Mouse (Mus musculus) hindbrain, embryonic 10.5 days (tissue): ENCODE data around the gene Paqr5. TPM values are rescaled to one million over a fixed set of nuclear protein-coding genes. Genes with fewer than 3 reads are reported as not detected.

ENCODE experiments used
- DNase-seq: peaks from one replicate; pipeline ENCODE4 v3.0.0-alpha.2; 2017; ENCODE audit warnings: low spot score
- H3K27ac ChIP-seq: fragments of 300-500 bp; sonication (generic); 2 replicates; pipeline ENCODE4 v1.5.1; 2016; ENCODE audit warnings: mild to moderate bottlenecking, moderate library complexity
- H3K27me3 ChIP-seq: fragments of 300-500 bp; sonication (generic); 2 replicates; pipeline ENCODE4 v1.6.1; 2016; ENCODE audit warnings: mild to moderate bottlenecking; ENCODE audit not compliant: poor library complexity, insufficient read depth, severe bottlenecking
- H3K36me3 ChIP-seq: fragments of 300-500 bp; sonication (generic); 2 replicates; pipeline ENCODE4 v1.6.1; 2016; ENCODE audit warnings: mild to moderate bottlenecking, moderate library complexity
- H3K4me1 ChIP-seq: fragments of 300-500 bp; sonication (generic); replicated peaks from 2 replicates; pipeline ENCODE4 v1.6.1; 2016; ENCODE audit warnings: mild to moderate bottlenecking
- H3K4me3 ChIP-seq: fragments of 300-500 bp; sonication (generic); 2 replicates; pipeline ENCODE4 v1.5.1; 2016; ENCODE audit warnings: mild to moderate bottlenecking, moderate library complexity
- H3K9me3 ChIP-seq: fragments of 300-500 bp; sonication (generic); 2 replicates; pipeline ENCODE4 v1.6.1; 2016; ENCODE audit warnings: mild to moderate bottlenecking, moderate library complexity
- WGBS: fragments of 180-500 bp; shearing (Covaris S2); methylation state at CpG from one replicate; pipeline ENCODE4 v1.1.7; 2016; 5-methylcytosine and 5-hydroxymethylcytosine counted together
- polyA plus RNA-seq: library from polyadenylated mRNA; unstranded; fragments of >200 nt; fragmentation: Nextera tagmentation; extraction: Ambion mirVana; gene quantifications from 2 replicates; pipeline ENCODE4 v1.2.1, GENCODE M21; 2016

Paqr5 gene
- polyA plus RNA-seq, 1 experiment from 2014 or later: 0.58 TPM

DNA sequence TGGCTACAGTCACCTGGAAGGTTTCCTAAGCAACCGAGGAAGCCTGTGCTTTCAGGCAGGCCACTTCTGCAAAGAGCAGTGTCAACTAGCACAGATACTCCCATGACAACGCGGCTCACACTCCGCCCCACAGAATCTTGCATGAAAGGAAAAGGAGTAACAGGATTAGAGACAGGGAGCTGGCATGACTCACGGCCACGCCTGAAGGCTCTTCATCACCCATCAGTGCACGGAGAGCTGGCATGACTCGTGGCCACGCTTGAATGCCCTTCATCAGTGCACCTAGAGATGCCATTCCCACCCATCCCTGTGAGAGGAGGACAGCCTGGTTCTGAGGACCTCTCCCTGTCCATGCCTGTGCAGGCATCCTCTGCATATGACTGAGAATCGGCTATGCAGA, 59.3 kb downstream of the Paqr5 start:
- Histone ChIP-seq H3K36me3 (no peaks in the 10 kb centered on the region), H3K27ac (no peak overlapping the region), H3K27me3 (peaks cover 9% of the 10 kb centered on the region; the same call in 1 of the 2 replicates), H3K4me3 (no peak overlapping the region), H3K9me3 (no peaks in the 10 kb centered on the region), H3K4me1 (peaks cover 23% of the 10 kb centered on the region)
- WGBS: 78% methylated on average over 10 of the region's 10 CpGs
- no peak for DNase-seq

- 92% methylated on average over 7 of the region's 7 CpGs for WGBS
- H3K9me3 ChIP-seq: no peaks in the 10 kb centered on the region
- H3K27ac ChIP-seq: no peak overlapping the region
- peaks cover 13% of the 10 kb centered on the region for H3K4me1 ChIP-seq
- H3K36me3 ChIP-seq: no peaks in the 10 kb centered on the region
- H3K27me3 ChIP-seq: peaks cover 7% of the 10 kb centered on the region; the same call in 1 of the 2 replicates
- no peak for DNase-seq
- H3K4me3 ChIP-seq: no peak overlapping the region
These were observed 60.7 kb downstream of the Paqr5 start for GRCm38 (mm10) chr9:61965987-61966386.

- Histone ChIP-seq H3K27ac (peak overlapping the region; percentile 36; the same call in 1 of the 2 replicates), H3K4me1 (peaks cover 17% of the 10 kb centered on the region), H3K9me3 (no peaks in the 10 kb centered on the region), H3K27me3 (0 out of 2 replicates have a peak, but pooled peaks cover 1% of the 10 kb centered on the region), H3K4me3 (no peak overlapping the region), H3K36me3 (no peaks in the 10 kb centered on the region)
- DNase-seq: peak; percentile 66
- WGBS: 46% methylated on average over 4 of the region's 4 CpGs
These were observed 61.2 kb downstream of the Paqr5 start for GRCm38 (mm10) chr9:61965411-61965930.

GRCm38 (mm10) chr9:61963356-61963755, 63.3 kb downstream of the Paqr5 start:
- WGBS: 80% methylated on average over 6 of the region's 6 CpGs
- peaks cover 27% of the 10 kb centered on the region for H3K4me1 ChIP-seq
- H3K27me3 ChIP-seq: no peaks in the 10 kb centered on the region
- no peaks in the 10 kb centered on the region for H3K9me3 ChIP-seq
- no peaks in the 10 kb centered on the region for H3K36me3 ChIP-seq
- no peak overlapping the region for H3K27ac ChIP-seq
- DNase-seq: no peak
- no peak overlapping the region for H3K4me3 ChIP-seq

GRCm38 (mm10) chr9:61961181-61961580, 65.5 kb downstream of the Paqr5 start:
- Histone ChIP-seq H3K4me1 (peaks cover 27% of the 10 kb centered on the region), H3K27me3 (no peaks in the 10 kb centered on the region), H3K36me3 (no peaks in the 10 kb centered on the region), H3K27ac (0 out of 2 replicates have a peak overlapping the region, but pooled peaks have one; percentile 45), H3K4me3 (no peak overlapping the region), H3K9me3 (no peaks in the 10 kb centered on the region)
- WGBS: 89% methylated on average over 4 of the region's 4 CpGs
- no peak for DNase-seq

- WGBS: 64% methylated on average over 5 of the region's 5 CpGs
- Histone ChIP-seq H3K4me1 (peaks cover 27% of the 10 kb centered on the region), H3K27me3 (no peaks in the 10 kb centered on the region), H3K9me3 (no peaks in the 10 kb centered on the region), H3K27ac (0 out of 2 replicates have a peak overlapping the region, but pooled peaks have one; percentile 45), H3K36me3 (no peaks in the 10 kb centered on the region), H3K4me3 (no peak overlapping the region)
- DNase-seq: no peak
These were observed 65.9 kb downstream of the Paqr5 start for GRCm38 (mm10) chr9:61960753-61961152.

DNA sequence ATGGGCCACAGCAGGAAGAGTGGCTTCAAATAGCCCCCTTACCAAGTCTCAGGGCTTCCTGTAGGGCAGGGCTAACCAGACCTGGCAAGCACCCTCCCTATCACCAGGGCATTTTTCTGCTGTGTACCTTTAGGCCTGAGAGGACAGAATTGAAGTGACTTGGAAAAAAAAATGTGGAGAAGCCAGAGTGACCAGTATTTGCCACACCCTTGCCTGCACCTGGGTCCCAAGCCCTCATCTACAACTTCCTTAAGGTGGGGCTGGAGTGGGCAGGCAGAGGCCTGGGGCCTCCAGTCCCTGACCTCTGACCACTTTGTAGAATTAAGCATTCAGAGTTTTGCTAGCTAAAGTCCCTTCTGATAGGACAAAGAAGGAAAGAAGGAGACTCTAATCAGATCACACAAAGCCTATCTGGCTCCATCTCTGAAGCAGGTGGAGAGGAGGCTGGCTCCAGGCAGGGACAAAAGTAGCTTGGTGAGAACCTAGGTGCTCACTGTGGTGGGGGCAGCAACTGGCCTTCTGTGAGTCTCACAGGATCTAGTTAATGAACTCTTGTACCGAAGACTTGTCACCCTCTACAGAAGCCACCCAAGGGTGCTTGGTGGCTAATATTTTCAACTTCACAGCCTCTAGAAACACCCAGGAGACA, 66.6 kb downstream of the Paqr5 start:
- WGBS: 81% methylated on average over 1 of the region's 1 CpGs
- no peaks in the 10 kb centered on the region for H3K36me3 ChIP-seq
- H3K27ac ChIP-seq: no peak overlapping the region; the same call in 1 of the 2 replicates

GRCm38 (mm10) chr9:61954707-61955106, 71.9 kb downstream of the Paqr5 start:
- Histone ChIP-seq H3K27ac (no peak overlapping the region), H3K9me3 (no peaks in the 10 kb centered on the region), H3K36me3 (peaks cover 4% of the 10 kb centered on the region; the same call in 1 of the 2 replicates), H3K27me3 (no peaks in the 10 kb centered on the region), H3K4me3 (no peak overlapping the region), H3K4me1 (peaks cover 9% of the 10 kb centered on the region)
- DNase-seq: no peak

More for the DNA sequence above, 66.6 kb downstream of the Paqr5 start:
- DNase-seq: no peak
- no peaks in the 10 kb centered on the region for H3K27me3 ChIP-seq
- no peaks in the 10 kb centered on the region for H3K9me3 ChIP-seq
- H3K4me3 ChIP-seq: no peak overlapping the region
- H3K4me1 ChIP-seq: peaks cover 23% of the 10 kb centered on the region

- no peak overlapping the region for H3K27ac ChIP-seq
- 46% methylated on average over 7 of the region's 7 CpGs for WGBS
- no peak overlapping the region for H3K4me3 ChIP-seq
- no peaks in the 10 kb centered on the region for H3K27me3 ChIP-seq
- DNase-seq: no peak
- peaks cover 4% of the 10 kb centered on the region; the same call in 1 of the 2 replicates for H3K36me3 ChIP-seq
- H3K9me3 ChIP-seq: no peaks in the 10 kb centered on the region
- H3K4me1 ChIP-seq: peaks cover 22% of the 10 kb centered on the region
These were observed 74.4 kb downstream of the Paqr5 start for GRCm38 (mm10) chr9:61952241-61952640.

GRCm38 (mm10) chr9:61947402-61948346, 79.0 kb downstream of the Paqr5 start:
- H3K27ac ChIP-seq: peak overlapping the region; percentile 95
- WGBS: 9% methylated on average over 24 of the region's 24 CpGs
- no peaks in the 10 kb centered on the region for H3K9me3 ChIP-seq
- peak; percentile 83 for DNase-seq
- peaks cover 25% of the 10 kb centered on the region for H3K36me3 ChIP-seq
- H3K27me3 ChIP-seq: no peaks in the 10 kb centered on the region
- peaks cover 43% of the 10 kb centered on the region for H3K4me1 ChIP-seq
- H3K4me3 ChIP-seq: peak overlapping the region; percentile 97

DNA sequence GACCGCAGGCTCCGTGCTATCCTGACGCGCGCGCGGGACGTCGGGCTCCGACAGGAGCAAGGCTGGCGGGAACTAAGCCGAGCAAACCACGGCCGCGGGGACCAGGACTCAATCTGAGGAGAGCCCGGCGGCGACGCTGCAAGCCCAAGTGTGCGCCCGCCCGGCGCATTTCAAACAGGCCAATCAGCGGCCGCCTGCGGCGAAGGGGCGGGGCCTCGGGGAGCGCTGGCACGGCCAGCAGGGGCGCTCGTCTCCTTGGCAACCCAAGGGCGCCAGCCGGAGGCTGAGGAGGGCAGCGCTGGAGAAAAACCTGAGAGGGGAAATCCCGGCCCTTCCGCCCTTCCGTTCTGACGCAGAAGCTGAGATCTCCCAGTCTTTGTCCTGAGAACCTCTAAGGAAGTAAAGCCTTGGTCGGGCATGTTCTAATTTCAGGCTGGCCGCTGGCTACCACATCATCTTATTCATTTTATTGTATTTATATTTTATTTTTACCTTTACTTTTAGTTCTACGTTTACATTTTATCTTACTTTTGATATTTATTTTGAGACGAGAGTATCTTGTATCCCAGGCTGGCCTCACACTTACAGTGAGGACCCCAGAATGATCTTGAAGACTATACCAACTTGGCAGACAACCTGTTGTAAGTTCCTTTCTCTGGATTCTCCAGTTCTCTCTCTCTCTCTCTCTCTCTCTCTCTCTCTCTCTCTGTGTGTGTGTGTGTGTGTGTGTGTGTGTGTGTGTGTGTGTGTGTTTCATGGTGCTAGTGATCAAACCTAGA, 79.8 kb downstream of the Paqr5 start, which contains the start of gene Kif23:
Gene Kif23, minus strand, starts transcription at position 152 of the 779 bp plus-strand sequence.
- WGBS: 1% methylated on average over 44 of the region's 44 CpGs
- Histone ChIP-seq H3K36me3 (peaks cover 29% of the 10 kb centered on the region), H3K4me1 (peaks cover 36% of the 10 kb centered on the region), H3K9me3 (no peaks in the 10 kb centered on the region), H3K27ac (peak within 1 kb of the TSS; percentile 95), H3K4me3 (peak within 1 kb of the TSS; percentile 97), H3K27me3 (no peaks in the 10 kb centered on the region)
- DNase-seq: peak; percentile 99

GRCm38 (mm10) chr9:61945973-61946611, 80.6 kb downstream of the Paqr5 start:
- Histone ChIP-seq H3K27me3 (no peaks in the 10 kb centered on the region), H3K36me3 (peaks cover 37% of the 10 kb centered on the region), H3K27ac (peak overlapping the region; percentile 95), H3K4me1 (peaks cover 36% of the 10 kb centered on the region), H3K9me3 (no peaks in the 10 kb centered on the region), H3K4me3 (peak overlapping the region; percentile 97)
- no peak for DNase-seq
- WGBS: under 1% methylated on average over 38 of the region's 38 CpGs
